Mouse (Mus musculus): ENCODE measurements around the gene Txn2.

DNA sequence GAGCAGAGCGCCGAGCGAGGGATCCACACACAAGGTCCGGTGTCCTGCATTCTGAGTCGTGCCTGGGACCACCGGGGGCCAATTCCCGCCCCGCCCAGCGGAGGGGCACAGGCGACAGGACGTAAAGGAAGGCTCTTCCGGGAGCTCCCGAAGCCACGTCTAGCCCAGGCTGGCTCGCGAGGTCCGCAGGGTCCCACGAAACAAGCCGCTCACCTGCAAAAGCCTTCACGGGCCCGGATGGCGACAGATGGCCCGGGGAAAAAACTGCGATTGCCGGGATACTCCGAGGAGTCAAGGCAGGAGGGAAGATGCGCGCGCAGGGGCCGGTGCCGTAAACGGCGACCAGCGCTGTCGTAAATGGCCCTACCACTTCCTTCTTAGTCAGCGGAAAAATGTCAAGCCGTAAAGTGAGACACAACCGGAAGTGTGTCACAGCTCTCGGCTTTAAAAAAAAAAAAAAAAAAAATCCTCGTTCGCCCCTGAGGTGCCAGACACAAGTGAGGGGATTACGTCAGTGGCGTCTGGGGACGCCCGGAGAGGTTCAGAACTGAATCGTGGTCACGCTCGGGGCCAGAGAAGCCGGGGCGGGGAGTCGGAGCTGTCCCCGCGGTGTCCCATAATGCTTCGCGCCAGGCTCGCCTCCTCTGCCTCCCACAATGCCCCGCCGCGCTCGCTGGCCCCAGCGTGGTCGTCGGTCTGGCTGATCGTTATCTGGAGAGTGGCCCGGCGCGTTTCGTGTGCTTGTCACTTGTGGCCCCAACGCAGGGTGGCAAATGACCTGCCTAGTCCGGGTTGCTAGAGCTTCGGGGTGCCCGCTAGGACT is 41.9 kb upstream of the Txn2 start, which contains the start of gene Eif3d:
- TF ChIP-seq CTCF (conservative IDR thresholded peaks at IDR 0.05; ENCODE audit: insufficient read depth, insufficient read length, low read depth, low read length) (no peak), POLR2A (IDR thresholded peaks at IDR 0.05; ENCODE audit: low read depth, low read length) (no peak)
